25 mouse cellular contexts compared by ENCODE assay signal in genomic region chrX:50425899-50426436, GRCm38 (mm10). TPM values are rescaled to one million over a fixed set of nuclear protein-coding genes. Genes with fewer than 3 reads are reported as not detected.
A peak's percentile ranks its signal among the peaks of the same experiment; 100 is the strongest.
DNase-seq lines count a peak whose midpoint lies in the region; ATAC-seq and TF ChIP-seq lines count a peak whose summit lies in the region.
"Had no signal": no experiment of that assay in that cellular context is flagged by ENCODE, and none has a peak within 500 bp of the region (broad histone marks: within the 10 kb centered on the region; RNA-seq: fewer than 3 reads in every experiment).

No protein-coding gene starts in this region.

- no peak overlapping the region for H3K4me3 ChIP-seq in forebrain, postnatal 0 days (ENCODE audit: low read depth, low read length)
- H3K4me3 ChIP-seq in forebrain, embryonic 12.5 days (replicated peaks), result no peak overlapping the region
- no peak overlapping the region for H3K4me3 ChIP-seq in lung, adult 2 months (replicated peaks; ENCODE audit: extremely low read depth, low read depth, low read length)
- H3K4me3 ChIP-seq: heart, adult 2 months; heart, embryonic 15.5 days; left cerebral cortex, adult 2 months; liver, embryonic 12.5 days; lung, embryonic 15.5 days; midbrain, embryonic 10.5 days; neural tube, embryonic 12.5 days had no signal

- TF ChIP-seq CTCF in forebrain, postnatal 0 days (IDR thresholded peaks at IDR 0.05; ENCODE audit: low read depth), result no peak
- no peak for TF ChIP-seq CTCF in lung, adult 2 months (IDR thresholded peaks at IDR 0.05; ENCODE audit: insufficient read depth, low read length)

- H3K9ac ChIP-seq in forebrain, postnatal 0 days, result no peak overlapping the region
- no peak overlapping the region for H3K9ac ChIP-seq in forebrain, embryonic 12.5 days
- H3K9ac ChIP-seq: heart, embryonic 15.5 days; liver, embryonic 12.5 days; lung, embryonic 15.5 days; neural tube, embryonic 12.5 days had no signal

- no peak overlapping the region for H3K27ac ChIP-seq in forebrain, postnatal 0 days (ENCODE audit: low read depth, low read length)
- no peak overlapping the region for H3K27ac ChIP-seq in forebrain, embryonic 12.5 days
- H3K27ac ChIP-seq: heart, adult 2 months; heart, embryonic 15.5 days; left cerebral cortex, adult 2 months; liver, embryonic 12.5 days; lung, embryonic 15.5 days; midbrain, embryonic 10.5 days; neural tube, embryonic 12.5 days had no signal

- 80% methylated on average over 3 of the region's 3 CpGs for WGBS in forebrain, postnatal 0 days
- 90% methylated on average over 3 of the region's 3 CpGs for WGBS in forebrain, embryonic 12.5 days
- 77% methylated on average over 3 of the region's 3 CpGs for WGBS in lung, adult 2 months

- no peak for ATAC-seq in forebrain, postnatal 0 days
- ATAC-seq in forebrain, embryonic 12.5 days (ENCODE audit: low FRiP score), result no peak
- ATAC-seq: liver, embryonic 12.5 days had no signal

- H3K27me3 ChIP-seq in forebrain, postnatal 0 days (ENCODE audit: insufficient read depth, low read length), result no peaks in the 10 kb centered on the region
- no peaks in the 10 kb centered on the region for H3K27me3 ChIP-seq in forebrain, embryonic 12.5 days
- H3K27me3 ChIP-seq: heart, embryonic 15.5 days; liver, embryonic 12.5 days; lung, embryonic 15.5 days; neural tube, embryonic 12.5 days had no signal

- H3K36me3 ChIP-seq in forebrain, postnatal 0 days (ENCODE audit: insufficient read depth), result no peaks in the 10 kb centered on the region
- no peaks in the 10 kb centered on the region for H3K36me3 ChIP-seq in forebrain, embryonic 12.5 days (replicated peaks)
- H3K36me3 ChIP-seq: heart, embryonic 15.5 days; liver, embryonic 12.5 days; lung, embryonic 15.5 days; midbrain, embryonic 10.5 days; neural tube, embryonic 12.5 days had no signal

- H3K4me2 ChIP-seq in forebrain, postnatal 0 days (ENCODE audit: low read depth), result no peak overlapping the region
- H3K4me2 ChIP-seq in forebrain, embryonic 12.5 days, result no peak overlapping the region
- H3K4me2 ChIP-seq: heart, embryonic 15.5 days; liver, embryonic 12.5 days; lung, embryonic 15.5 days; neural tube, embryonic 12.5 days had no signal

- TF ChIP-seq POLR2A in lung, adult 2 months (IDR thresholded peaks at IDR 0.05; ENCODE audit: borderline replicate concordance, extremely low read depth, low read depth, low read length), result no peak

- no peaks in the 10 kb centered on the region for H3K4me1 ChIP-seq in forebrain, postnatal 0 days (ENCODE audit: insufficient read depth)
- no peaks in the 10 kb centered on the region for H3K4me1 ChIP-seq in forebrain, embryonic 12.5 days
- H3K4me1 ChIP-seq in lung, adult 2 months (ENCODE audit: control insufficient read depth, insufficient read depth, low read length), result no peaks in the 10 kb centered on the region
- H3K4me1 ChIP-seq: heart, embryonic 15.5 days; liver, embryonic 12.5 days; lung, embryonic 15.5 days; midbrain, embryonic 10.5 days; neural tube, embryonic 12.5 days had no signal

- DNase-seq in forebrain, postnatal 0 days, result peak; percentile 1
- DNase-seq in brain, adult 2 months (ENCODE audit: low read depth, low spot score), result peak; percentile 94
- peak; percentile 61 to 67 for DNase-seq in cerebellum, adult 18-20 months
- peak; percentile 63 to 70 for DNase-seq in cerebellum, postnatal 25 days
- DNase-seq in lung, adult 2 months, result no peak
- DNase-seq in spleen, postnatal 10 days (ENCODE audit: low spot score in 2 of 2), result no peak
- DNase-seq: adrenal gland, adult 2 months; B cell, adult 2 months; gastrocnemius, postnatal 25 days; heart, adult 2 months; kidney, adult 11 months; lung, postnatal 4 days; right cerebral cortex, adult 18-20 months had no signal

- H3K9me3 ChIP-seq in forebrain, postnatal 0 days (ENCODE audit: low read length), result no peaks in the 10 kb centered on the region
- H3K9me3 ChIP-seq in forebrain, embryonic 12.5 days, result no peaks in the 10 kb centered on the region
- H3K9me3 ChIP-seq: heart, embryonic 15.5 days; liver, embryonic 12.5 days; lung, embryonic 15.5 days; midbrain, embryonic 10.5 days; neural tube, embryonic 12.5 days had no signal

RNA-seq across cellular contexts. Expression of gene Olfr1324, which starts 2.3 kb away (rescaled TPM):
- total RNA-seq in forebrain, postnatal 0 days (2014; rRNA removed), result not detected in 2 replicates
- not detected in 2 replicates for polyA plus RNA-seq in forebrain, postnatal 0 days (2015; fragmentation: Nextera tagmentation; extraction: Ambion mirVana)
- polyA plus RNA-seq in forebrain, embryonic 12.5 days (2016; fragmentation: Nextera tagmentation; extraction: Ambion mirVana), result not detected in 2 replicates
- not detected in 2 replicates for polyA plus RNA-seq in lung, adult 2 months (2012; rRNA removed)
- total RNA-seq: adrenal gland, adult 2 months; gastrocnemius, postnatal 25 days; heart, adult 2 months; hematopoietic stem cell, adult 5-6 weeks; left cerebral cortex, adult 2 months had no signal
- polyA plus RNA-seq: adrenal gland, adult 2 months; frontal cortex, adult 2 months; heart, adult 2 months; heart, embryonic 15.5 days; kidney, embryonic 16.5 days; large intestine, adult 2 months; limb, embryonic 11.5 days; liver, embryonic 12.5 days; lung, embryonic 15.5 days; midbrain, embryonic 10.5 days; neural tube, embryonic 12.5 days had no signal

Comparison
In these comparisons a context has a peak if more than half of its experiments do, and no peak if none do; other contexts are left out.
1. DNase-seq: peak in forebrain, postnatal 0 days (single experiment), brain, adult 2 months (single experiment), cerebellum, adult 18-20 months (2 of 2) and cerebellum, postnatal 25 days (2 of 2); none in lung, adult 2 months (single experiment) and spleen, postnatal 10 days (0 of 2).